ENCODE assay signal across 19 mouse cellular contexts in the genomic region with DNA sequence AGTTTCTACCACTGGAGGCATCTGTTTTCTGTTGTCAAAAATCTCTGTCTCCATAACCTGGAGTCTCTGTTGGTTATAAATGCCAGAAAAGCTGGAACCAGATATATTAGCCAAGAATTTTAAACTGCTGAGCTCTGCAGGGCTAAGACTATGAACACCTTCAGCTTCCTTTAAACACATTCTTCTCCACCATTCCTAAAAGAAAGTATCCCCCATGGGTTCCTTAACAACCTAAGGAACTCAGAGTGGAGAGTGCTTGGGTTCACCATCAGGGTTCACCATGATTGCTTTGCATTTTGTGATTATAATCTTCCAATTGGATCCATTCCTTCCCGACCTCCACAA.
"Had no signal": no experiment of that assay in that cellular context is flagged by ENCODE, and none has a peak within 500 bp of the region (broad histone marks: within the 10 kb centered on the region; RNA-seq: fewer than 3 reads in every experiment).

No protein-coding gene starts in this region.

- DNase-seq: lung, adult 18-20 months; lung, embryonic 14.5 days; lung, postnatal 10 days; lung, postnatal 4 days; midbrain, embryonic 14.5 days; retina, postnatal 1 day; right cerebral cortex, adult 18-20 months; right cerebral cortex, postnatal 25 days; right cerebral cortex, postnatal 4 days; spleen, adult 18-20 months; thymus, adult 18-20 months; thymus, postnatal 14 days; thymus, postnatal 36 days had no signal

- H3K4me1 ChIP-seq: midbrain, embryonic 10.5 days; midbrain, embryonic 12.5 days had no signal

- H3K27me3 ChIP-seq: midbrain, embryonic 12.5 days; neural tube, embryonic 13.5 days; neural tube, embryonic 15.5 days had no signal

- H3K4me2 ChIP-seq: lung, embryonic 14.5 days; midbrain, embryonic 12.5 days; neural tube, embryonic 13.5 days; neural tube, embryonic 15.5 days had no signal

- ATAC-seq: midbrain, embryonic 16.5 days had no signal

- H3K27ac ChIP-seq: midbrain, embryonic 10.5 days; midbrain, embryonic 12.5 days; neural tube, embryonic 13.5 days; neural tube, embryonic 15.5 days had no signal

- H3K36me3 ChIP-seq: midbrain, embryonic 10.5 days; midbrain, embryonic 12.5 days; neural tube, embryonic 13.5 days; neural tube, embryonic 15.5 days had no signal

- H3K9ac ChIP-seq: lung, embryonic 14.5 days; midbrain, embryonic 12.5 days; neural tube, embryonic 13.5 days; neural tube, embryonic 15.5 days had no signal

- H3K4me3 ChIP-seq: midbrain, embryonic 10.5 days; midbrain, embryonic 12.5 days; myocyte; neural tube, embryonic 13.5 days; neural tube, embryonic 15.5 days had no signal

- H3K9me3 ChIP-seq: midbrain, embryonic 10.5 days; midbrain, embryonic 12.5 days; neural tube, embryonic 13.5 days; neural tube, embryonic 15.5 days had no signal
